Mouse (Mus musculus): ENCODE results near the gene Prdm2. TPM values are rescaled to one million over a fixed set of nuclear protein-coding genes. Genes with fewer than 3 reads are reported as not detected.

Prdm2 gene
- total and polyA plus RNA-seq, 2 experiments from 2014 or later = 11.0 to 16.6 TPM

GRCm38 (mm10) chr4:143160826-143161225, 52.0 kb downstream of the Prdm2 start:
- H3K4me3 ChIP-seq (ENCODE audit: low read length) = peak overlapping the region; percentile 65
- peak overlapping the region; percentile 85; the same call in 1 of the 2 replicates for H3K9ac ChIP-seq (replicated peaks; ENCODE audit: low read length)
- WGBS = 37% methylated on average over 3 of the region's 3 CpGs
- DNase-seq (ENCODE audit: low spot score) (no peak), ATAC-seq (no peak)
- H3K9me3 ChIP-seq (ENCODE audit: low read length) = no peaks in the 10 kb centered on the region
- H3K27me3 ChIP-seq (ENCODE audit: insufficient read depth, low read length) = no peaks in the 10 kb centered on the region
- no peak for TF ChIP-seq CTCF (IDR thresholded peaks at IDR 0.05; ENCODE audit: low read depth)
- no peaks in the 10 kb centered on the region for H3K36me3 ChIP-seq (ENCODE audit: insufficient read depth, low read length)
- peaks cover 14% of the 10 kb centered on the region; the same call in 1 of the 2 replicates for H3K4me1 ChIP-seq (ENCODE audit: insufficient read depth, low read length)
- peak overlapping the region; percentile 61 for H3K4me2 ChIP-seq (ENCODE audit: low read depth, low read length)
- H3K27ac ChIP-seq = no peak overlapping the region; the same call in 1 of the 2 replicates

- Histone ChIP-seq H3K4me3 (ENCODE audit: low read length) (no peak overlapping the region), H3K4me1 (ENCODE audit: insufficient read depth, low read length) (peaks cover 21% of the 10 kb centered on the region; the same call in 1 of the 2 replicates), H3K4me2 (ENCODE audit: low read depth, low read length) (no peak overlapping the region), H3K27ac (no peak overlapping the region), H3K36me3 (ENCODE audit: insufficient read depth, low read length) (no peaks in the 10 kb centered on the region), H3K9me3 (ENCODE audit: low read length) (no peaks in the 10 kb centered on the region), H3K27me3 (ENCODE audit: insufficient read depth, low read length) (no peaks in the 10 kb centered on the region), H3K9ac (replicated peaks; ENCODE audit: low read length) (no peak overlapping the region)
- ATAC-seq = no peak
- WGBS = 66% methylated on average over 2 of the region's 2 CpGs
- TF ChIP-seq CTCF (IDR thresholded peaks at IDR 0.05; ENCODE audit: low read depth) = no peak
- no peak for DNase-seq (ENCODE audit: low spot score)
These were observed 53.5 kb downstream of the Prdm2 start for GRCm38 (mm10) chr4:143159336-143159735.

GRCm38 (mm10) chr4:143155871-143156270, 56.9 kb downstream of the Prdm2 start:
- no peak for TF ChIP-seq CTCF (IDR thresholded peaks at IDR 0.05; ENCODE audit: low read depth)
- H3K9me3 ChIP-seq (ENCODE audit: low read length) = no peaks in the 10 kb centered on the region
- 77% methylated on average over 4 of the region's 4 CpGs for WGBS
- H3K27me3 ChIP-seq (ENCODE audit: insufficient read depth, low read length) = no peaks in the 10 kb centered on the region
- H3K4me2 ChIP-seq (ENCODE audit: low read depth, low read length) = no peak overlapping the region
- H3K27ac ChIP-seq = no peak overlapping the region
- H3K9ac ChIP-seq (replicated peaks; ENCODE audit: low read length) = no peak overlapping the region
- ATAC-seq (no peak), DNase-seq (ENCODE audit: low spot score) (no peak)
- no peaks in the 10 kb centered on the region for H3K36me3 ChIP-seq (ENCODE audit: insufficient read depth, low read length)
- peaks cover 19% of the 10 kb centered on the region; the same call in 1 of the 2 replicates for H3K4me1 ChIP-seq (ENCODE audit: insufficient read depth, low read length)
- no peak overlapping the region for H3K4me3 ChIP-seq (ENCODE audit: low read length)

GRCm38 (mm10) chr4:143155036-143155435, 57.8 kb downstream of the Prdm2 start:
- DNase-seq (ENCODE audit: low spot score) (no peak), ATAC-seq (no peak)
- WGBS = 74% methylated on average over 4 of the region's 4 CpGs
- no peak overlapping the region for H3K4me3 ChIP-seq (ENCODE audit: low read length)
- no peak for TF ChIP-seq CTCF (IDR thresholded peaks at IDR 0.05; ENCODE audit: low read depth)
- H3K9ac ChIP-seq (replicated peaks; ENCODE audit: low read length) = no peak overlapping the region
- H3K4me2 ChIP-seq (ENCODE audit: low read depth, low read length) = no peak overlapping the region
- H3K9me3 ChIP-seq (ENCODE audit: low read length) = no peaks in the 10 kb centered on the region
- no peak overlapping the region for H3K27ac ChIP-seq
- no peaks in the 10 kb centered on the region for H3K27me3 ChIP-seq (ENCODE audit: insufficient read depth, low read length)
- peaks cover 13% of the 10 kb centered on the region; the same call in 1 of the 2 replicates for H3K4me1 ChIP-seq (ENCODE audit: insufficient read depth, low read length)
- H3K36me3 ChIP-seq (ENCODE audit: insufficient read depth, low read length) = no peaks in the 10 kb centered on the region

- Histone ChIP-seq H3K27ac (no peak overlapping the region), H3K9ac (replicated peaks; ENCODE audit: low read length) (no peak overlapping the region), H3K4me1 (ENCODE audit: insufficient read depth, low read length) (peaks cover 8% of the 10 kb centered on the region; the same call in 1 of the 2 replicates), H3K36me3 (ENCODE audit: insufficient read depth, low read length) (no peaks in the 10 kb centered on the region), H3K27me3 (ENCODE audit: insufficient read depth, low read length) (no peaks in the 10 kb centered on the region), H3K9me3 (ENCODE audit: low read length) (no peaks in the 10 kb centered on the region), H3K4me3 (ENCODE audit: low read length) (no peak overlapping the region), H3K4me2 (ENCODE audit: low read depth, low read length) (no peak overlapping the region)
- no peak for TF ChIP-seq CTCF (IDR thresholded peaks at IDR 0.05; ENCODE audit: low read depth)
- DNase-seq (ENCODE audit: low spot score) (no peak), ATAC-seq (no peak)
- WGBS = 71% methylated on average over 6 of the region's 6 CpGs
These were observed 58.2 kb downstream of the Prdm2 start for GRCm38 (mm10) chr4:143154571-143154970.

GRCm38 (mm10) chr4:143152634-143153033, 60.2 kb downstream of the Prdm2 start:
- DNase-seq (ENCODE audit: low spot score) (no peak), ATAC-seq (no peak)
- Histone ChIP-seq H3K27ac (no peak overlapping the region), H3K4me3 (ENCODE audit: low read length) (no peak overlapping the region), H3K4me2 (ENCODE audit: low read depth, low read length) (no peak overlapping the region), H3K9ac (replicated peaks; ENCODE audit: low read length) (no peak overlapping the region), H3K9me3 (ENCODE audit: low read length) (no peaks in the 10 kb centered on the region), H3K4me1 (ENCODE audit: insufficient read depth, low read length) (0 out of 2 replicates have a peak, but pooled peaks cover 6% of the 10 kb centered on the region), H3K27me3 (ENCODE audit: insufficient read depth, low read length) (no peaks in the 10 kb centered on the region), H3K36me3 (ENCODE audit: insufficient read depth, low read length) (no peaks in the 10 kb centered on the region)
- TF ChIP-seq CTCF (IDR thresholded peaks at IDR 0.05; ENCODE audit: low read depth) = no peak
- 90% methylated on average over 5 of the region's 5 CpGs for WGBS

- WGBS = 78% methylated on average over 1 of the region's 1 CpGs
- Histone ChIP-seq H3K27ac (no peak overlapping the region), H3K9me3 (ENCODE audit: low read length) (no peaks in the 10 kb centered on the region), H3K27me3 (ENCODE audit: insufficient read depth, low read length) (no peaks in the 10 kb centered on the region), H3K36me3 (ENCODE audit: insufficient read depth, low read length) (no peaks in the 10 kb centered on the region), H3K4me3 (ENCODE audit: low read length) (no peak overlapping the region), H3K4me2 (ENCODE audit: low read depth, low read length) (no peak overlapping the region), H3K4me1 (ENCODE audit: insufficient read depth, low read length) (0 out of 2 replicates have a peak, but pooled peaks cover 6% of the 10 kb centered on the region), H3K9ac (replicated peaks; ENCODE audit: low read length) (no peak overlapping the region)
- peak; percentile 56 for TF ChIP-seq CTCF (IDR thresholded peaks at IDR 0.05; ENCODE audit: low read depth)
- ATAC-seq = no peak
- DNase-seq (ENCODE audit: low spot score) = peak; percentile 12
These were observed 61.5 kb downstream of the Prdm2 start for GRCm38 (mm10) chr4:143151267-143151666.

Data from hindbrain, postnatal 0 days (tissue).